17 mouse cellular contexts compared by ENCODE assay signal in genomic region chr1:20131786-20132596, GRCm38 (mm10).
DNase-seq lines count a peak whose midpoint lies in the region; ATAC-seq and TF ChIP-seq lines count a peak whose summit lies in the region.
"Had no signal": no experiment of that assay in that cellular context is flagged by ENCODE, and none has a peak within 500 bp of the region (broad histone marks: within the 10 kb centered on the region; RNA-seq: fewer than 3 reads in every experiment).

No protein-coding gene starts in this region.

- no peak overlapping the region for H3K4me3 ChIP-seq in kidney, embryonic 14.5 days (ENCODE audit: low read length)
- no peak overlapping the region for H3K4me3 ChIP-seq in liver, embryonic 12.5 days
- H3K4me3 ChIP-seq: forebrain, embryonic 13.5 days; limb, embryonic 10.5 days; neural tube, embryonic 13.5 days had no signal

- intact Hi-C loops in left cerebral cortex, postnatal 14 days (cut with DNase I), result no loop called here

- WGBS in kidney, embryonic 14.5 days, result 74% methylated on average over 6 of the region's 6 CpGs
- WGBS in liver, embryonic 12.5 days (ENCODE audit: insufficient replicate concordance), result 62% methylated on average over 6 of the region's 6 CpGs

- H3K9ac ChIP-seq in kidney, embryonic 14.5 days (ENCODE audit: low read depth, low read length), result no peak overlapping the region
- no peak overlapping the region for H3K9ac ChIP-seq in liver, embryonic 12.5 days
- H3K9ac ChIP-seq: forebrain, embryonic 13.5 days; neural tube, embryonic 13.5 days had no signal

- no peak overlapping the region for H3K4me2 ChIP-seq in kidney, embryonic 14.5 days (replicated peaks; ENCODE audit: low read depth, low read length)
- no peak overlapping the region for H3K4me2 ChIP-seq in liver, embryonic 12.5 days
- H3K4me2 ChIP-seq: forebrain, embryonic 13.5 days; neural tube, embryonic 13.5 days had no signal

- H3K27ac ChIP-seq in kidney, embryonic 14.5 days (ENCODE audit: low read depth, low read length), result no peak overlapping the region
- no peak overlapping the region for H3K27ac ChIP-seq in liver, embryonic 12.5 days
- H3K27ac ChIP-seq: forebrain, embryonic 13.5 days; limb, embryonic 10.5 days; neural tube, embryonic 13.5 days had no signal

- no peaks in the 10 kb centered on the region for H3K36me3 ChIP-seq in kidney, embryonic 14.5 days (ENCODE audit: control insufficient read depth, insufficient read depth, low read length)
- H3K36me3 ChIP-seq in liver, embryonic 12.5 days, result no peaks in the 10 kb centered on the region
- H3K36me3 ChIP-seq: limb, embryonic 10.5 days; neural tube, embryonic 13.5 days had no signal

- no peak for DNase-seq in kidney, adult 11 months
- DNase-seq in brain, embryonic 14.5 days (ENCODE audit: low read depth), result peak; percentile 17
- DNase-seq in embryo, embryonic 10.5 days (ENCODE audit: low spot score), result peak; percentile 49
- no peak for DNase-seq in cerebellum, postnatal 10 days
- no peak for DNase-seq in heart, adult 11 months
- DNase-seq in left cerebral cortex, postnatal 14 days (ENCODE audit: low spot score in 2 of 2), result no peak
- DNase-seq: cerebellum, adult 9-11 months; heart, adult 18-20 months; spleen, adult 18-20 months; thymus, postnatal 4 days had no signal

- no peaks in the 10 kb centered on the region for H3K27me3 ChIP-seq in kidney, embryonic 14.5 days (ENCODE audit: control insufficient read depth, insufficient read depth, low read length)
- H3K27me3 ChIP-seq in liver, embryonic 12.5 days (replicated peaks), result no peaks in the 10 kb centered on the region
- H3K27me3 ChIP-seq: forebrain, embryonic 13.5 days; neural tube, embryonic 13.5 days had no signal

- ATAC-seq in kidney, embryonic 14.5 days (ENCODE audit: low FRiP score, low TSS enrichment), result peak; percentile 39; the same call in 1 of the 2 replicates
- ATAC-seq in liver, embryonic 12.5 days, result peak; percentile 75
- ATAC-seq: activated CD4-positive, CD25-positive, alpha-beta regulatory T cell, adult 4 months; forebrain, embryonic 13.5 days; lung, postnatal 0 days had no signal

- TF ChIP-seq POLR2A in brain, embryonic 14.5 days (IDR thresholded peaks at IDR 0.05; ENCODE audit: borderline replicate concordance, extremely low read depth, insufficient read depth, insufficient read length, poor library complexity, severe bottlenecking), result no peak

- H3K4me1 ChIP-seq in kidney, embryonic 14.5 days (ENCODE audit: control insufficient read depth, insufficient read depth, low read length), result no peaks in the 10 kb centered on the region
- no peaks in the 10 kb centered on the region for H3K4me1 ChIP-seq in liver, embryonic 12.5 days
- H3K4me1 ChIP-seq: forebrain, embryonic 13.5 days had no signal

- H3K9me3 ChIP-seq in kidney, embryonic 14.5 days (ENCODE audit: control insufficient read depth, low read length), result no peaks in the 10 kb centered on the region
- no peaks in the 10 kb centered on the region for H3K9me3 ChIP-seq in liver, embryonic 12.5 days (replicated peaks)
- H3K9me3 ChIP-seq: forebrain, embryonic 13.5 days; limb, embryonic 10.5 days; neural tube, embryonic 13.5 days had no signal

- no peak for TF ChIP-seq CTCF in brain, embryonic 14.5 days (IDR thresholded peaks at IDR 0.05; ENCODE audit: borderline replicate concordance, extremely low read depth, insufficient read depth, insufficient read length)

Comparison
In these comparisons a context has a peak if more than half of its experiments do, and no peak if none do; other contexts are left out.
1. DNase-seq: peak in brain, embryonic 14.5 days (single experiment) and embryo, embryonic 10.5 days (single experiment); none in kidney, adult 11 months (single experiment), cerebellum, postnatal 10 days (0 of 2), heart, adult 11 months (single experiment) and left cerebral cortex, postnatal 14 days (0 of 2).